Mouse (Mus musculus) induced T-regulatory cell, adult 2 months (primary cell): Measurements from ENCODE around the gene Krt31.
A peak's percentile ranks its signal among the peaks of the same experiment; 100 is the strongest.

Experiments used
- DNase-seq: peaks from one replicate; pipeline ENCODE4 v3.0.0-alpha.2; 2012; ENCODE audit warnings: low read depth

Krt31 gene

DNA sequence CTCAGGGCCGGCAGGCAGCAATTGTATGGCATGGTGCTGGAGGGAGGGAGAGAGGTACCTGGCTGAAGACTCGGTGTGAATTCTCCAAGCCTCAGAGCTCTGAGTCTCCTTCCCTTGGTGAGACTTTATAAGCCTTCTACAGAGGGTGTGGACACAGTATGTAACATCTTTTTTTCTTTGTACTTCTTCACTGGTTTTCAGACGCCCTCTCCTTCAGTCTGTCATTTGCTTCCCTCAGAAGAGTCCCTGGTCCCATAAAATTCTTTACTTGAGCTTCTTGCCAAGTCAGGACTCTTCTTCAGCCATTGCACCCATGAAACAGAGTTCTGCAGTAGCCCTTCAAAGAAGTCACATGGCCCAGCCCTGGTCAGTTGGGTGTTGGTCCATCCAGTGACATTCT is at the start of gene Krt31:
Gene Krt31, minus strand, starts transcription at position 101 of the 400 bp plus-strand sequence.
- no peak for DNase-seq

DNA sequence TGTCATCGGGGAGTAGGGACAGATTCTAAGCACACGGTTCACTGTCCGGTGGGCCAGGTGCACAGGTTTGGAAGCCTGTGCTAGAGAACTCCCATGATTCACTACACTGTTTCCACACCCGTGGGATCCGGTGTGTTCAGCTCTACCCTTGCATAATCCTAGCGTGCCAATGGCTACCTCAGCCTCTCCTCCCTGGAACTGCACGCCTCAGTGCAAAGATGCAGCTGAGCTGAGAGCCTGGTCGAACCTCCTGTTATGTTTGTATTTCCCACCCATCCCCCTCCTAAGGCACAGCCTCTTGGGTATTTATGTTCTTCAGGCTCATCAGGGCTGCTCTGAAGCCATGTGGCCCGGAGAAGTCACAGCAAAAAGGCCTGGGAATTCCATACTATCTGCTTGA is 47.5 kb upstream of the Krt31 start:
- no peak for DNase-seq

DNA sequence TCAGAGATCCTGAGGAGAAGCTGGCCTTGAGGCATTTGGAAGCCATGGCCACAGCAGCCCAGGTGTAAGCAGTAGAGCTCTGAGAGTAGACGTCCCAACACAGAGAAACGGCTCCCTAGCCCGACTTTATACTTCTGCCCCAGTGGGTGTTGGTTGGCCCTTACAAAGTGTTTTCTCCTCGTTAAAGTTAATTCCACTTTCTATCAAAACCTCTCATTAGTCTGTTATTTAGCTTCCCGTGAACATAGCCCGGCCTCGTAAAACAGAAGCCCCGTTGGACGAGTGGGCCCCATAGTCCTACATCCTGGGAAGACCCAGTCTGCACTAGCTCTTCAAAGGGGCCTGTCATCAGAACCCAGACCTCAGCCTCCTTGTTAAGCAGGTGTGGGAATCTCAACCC is 45.8 kb upstream of the Krt31 start, which contains the start of gene Krt35:
Gene Krt35, minus strand, starts transcription at position 101 of the 400 bp plus-strand sequence.
- DNase-seq: no peak

DNA sequence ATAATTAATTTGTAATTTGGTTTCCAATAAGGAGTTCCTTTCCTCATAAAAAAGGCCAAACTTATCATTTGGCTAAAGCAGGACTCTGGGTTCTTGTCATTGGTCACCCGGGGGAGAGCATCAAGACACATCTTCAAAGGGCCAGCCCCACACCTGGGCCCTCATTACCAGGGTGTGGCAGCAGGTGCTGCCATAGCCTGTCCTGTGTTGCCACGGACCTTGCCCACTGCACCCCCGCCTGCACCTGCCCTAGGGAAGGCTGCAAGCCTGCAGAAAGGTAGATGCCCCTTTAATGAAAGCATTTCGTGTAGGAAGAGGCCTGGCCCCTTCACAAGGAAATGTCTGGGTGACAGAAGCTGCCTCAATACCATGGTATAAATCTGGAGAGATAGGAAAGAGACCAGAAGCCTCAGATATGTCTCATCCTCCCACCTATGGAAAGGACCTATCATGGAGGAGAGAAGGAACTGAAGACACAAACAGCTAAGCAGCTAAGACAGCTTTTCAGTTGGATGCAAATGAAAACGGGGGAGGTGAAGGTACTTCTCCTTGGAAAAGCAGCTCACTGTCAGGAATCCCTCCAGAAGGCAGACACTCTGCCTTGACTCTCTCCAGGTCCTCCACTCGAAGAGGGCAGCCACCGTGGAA is 38.2 kb upstream of the Krt31 start:
- no peak for DNase-seq

DNA sequence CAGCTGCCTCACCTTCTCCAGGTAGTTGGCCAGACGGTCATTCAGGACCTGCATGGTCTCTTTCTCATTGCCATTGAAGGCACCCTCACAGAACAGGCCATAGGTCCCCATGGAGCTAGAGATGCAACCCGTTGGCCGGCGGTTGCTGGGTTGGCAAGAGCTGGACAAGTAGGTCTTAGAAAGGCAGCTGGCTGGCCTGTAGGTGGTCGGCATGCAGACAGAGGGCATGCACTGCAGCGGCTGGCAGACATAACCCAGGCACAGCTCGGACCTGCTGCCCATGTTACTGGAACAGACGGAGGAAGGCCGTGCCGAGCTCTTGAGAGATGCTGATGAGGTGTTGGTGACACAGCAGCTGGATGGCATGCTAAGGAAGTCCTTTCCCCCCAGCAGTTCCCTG is 37.5 kb upstream of the Krt31 start, which contains the start of gene Krt32:
Gene Krt32, minus strand, starts transcription at position 366 of the 400 bp plus-strand sequence.
- no peak for DNase-seq

DNA sequence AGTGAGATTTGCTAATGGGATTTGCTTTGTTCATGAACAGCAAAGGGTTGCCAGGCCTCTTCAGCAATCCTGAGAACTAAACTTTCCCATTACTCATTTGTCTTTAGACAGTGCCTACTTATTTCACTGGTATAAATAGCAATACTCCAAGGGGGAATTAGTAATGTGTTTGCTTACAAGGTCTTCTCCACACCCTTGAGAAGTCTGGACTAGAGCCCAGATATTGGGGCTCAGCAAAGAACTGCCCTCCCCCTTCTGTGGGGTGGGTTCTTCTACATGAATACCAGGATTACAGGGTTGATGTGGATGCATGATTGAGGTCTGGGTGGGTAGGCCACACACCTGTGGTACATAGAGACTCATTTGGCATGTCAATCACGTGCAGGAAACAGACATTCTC is 23.5 kb upstream of the Krt31 start:
- no peak for DNase-seq

DNA sequence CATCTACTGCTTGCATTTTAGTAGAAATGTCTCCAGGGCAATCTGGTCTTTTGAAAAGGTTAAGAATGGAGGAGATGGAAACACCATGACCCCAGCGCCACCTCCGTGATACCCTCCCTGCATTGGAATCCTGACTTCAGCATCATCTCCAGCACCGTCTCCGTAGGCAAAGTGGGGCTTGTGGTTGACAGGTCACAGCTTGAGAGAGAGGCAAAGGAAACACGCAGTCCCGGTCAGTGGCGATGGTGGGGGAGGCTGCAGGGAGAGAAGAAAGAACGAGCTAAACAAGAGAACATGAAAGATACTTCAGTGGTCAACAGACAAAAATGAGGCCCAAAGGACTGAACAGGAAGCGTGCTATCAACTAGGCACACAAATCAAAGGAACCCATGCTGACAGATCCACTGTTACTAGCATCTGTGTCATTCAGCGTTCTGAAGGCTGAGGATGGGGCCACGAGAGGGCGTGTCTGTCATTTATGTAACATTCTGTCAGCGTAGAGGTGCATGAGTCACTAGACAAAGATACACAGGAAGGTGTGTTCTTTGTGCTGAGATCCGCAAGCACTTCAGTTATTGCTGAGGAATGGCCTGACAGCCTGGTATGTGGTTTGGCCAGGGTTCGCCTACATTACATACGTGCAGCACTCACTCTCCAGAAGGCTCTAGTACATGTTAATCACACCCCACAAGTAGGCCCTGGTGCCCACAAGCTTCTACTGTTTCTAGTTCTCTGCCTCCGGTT is 17.1 kb upstream of the Krt31 start:
- DNase-seq: no peak

DNA sequence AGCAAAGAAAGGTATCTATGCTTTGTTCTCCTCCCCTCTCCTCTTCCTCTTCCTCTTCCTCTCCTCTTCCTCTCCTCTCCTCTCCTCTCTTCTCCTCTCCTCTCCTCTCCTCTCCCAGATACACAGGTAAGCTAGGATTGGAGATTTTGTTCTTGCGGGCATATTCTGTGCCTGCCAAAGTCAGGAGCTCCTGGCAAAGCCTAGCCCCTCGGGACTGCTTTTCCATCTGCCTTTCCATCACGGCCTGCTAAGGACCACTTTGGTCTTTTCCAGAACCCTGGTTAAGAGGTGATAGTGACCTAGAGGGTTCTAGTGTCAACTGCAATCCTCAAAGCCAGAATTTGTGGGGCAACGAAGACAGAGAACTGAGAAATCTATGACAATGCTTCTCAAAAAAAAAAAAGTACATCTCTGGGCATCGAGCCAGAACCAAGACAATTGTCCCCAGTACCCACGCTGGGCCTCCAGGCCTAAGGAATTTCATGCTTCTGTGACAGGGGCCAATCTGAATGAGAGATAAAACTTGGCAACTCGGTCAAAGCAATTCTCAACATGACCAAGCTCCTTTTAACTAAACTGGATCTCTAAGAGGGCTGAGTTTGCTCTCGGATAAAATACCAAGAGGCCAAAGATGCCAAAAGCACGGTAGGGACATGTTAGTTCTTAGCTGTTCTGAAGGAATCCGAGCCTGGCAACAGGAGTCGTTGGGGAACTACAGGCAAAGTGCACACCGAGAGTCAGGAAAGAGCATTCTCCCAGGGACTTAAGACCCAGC is 16.1 kb upstream of the Krt31 start:
- DNase-seq: no peak

DNA sequence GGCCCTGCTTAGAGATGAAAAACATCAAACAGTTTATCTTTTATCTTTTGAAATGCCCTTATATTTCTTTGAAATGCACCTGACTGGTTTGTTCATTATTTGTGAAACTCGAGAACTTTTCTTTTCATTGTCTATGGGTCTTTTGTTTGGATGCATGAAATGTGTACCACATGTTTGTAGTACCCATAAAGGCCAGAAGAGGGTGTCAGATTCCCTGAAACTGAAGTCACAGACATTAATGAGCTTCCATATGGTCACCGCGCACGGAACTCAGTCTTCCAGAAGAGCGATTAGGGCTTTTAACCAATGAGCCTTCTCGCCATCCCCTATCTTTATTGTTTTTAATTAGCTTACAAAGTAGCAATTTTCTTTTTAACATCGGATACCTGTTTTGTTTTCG is 8.5 kb upstream of the Krt31 start:
- DNase-seq: no peak

DNA sequence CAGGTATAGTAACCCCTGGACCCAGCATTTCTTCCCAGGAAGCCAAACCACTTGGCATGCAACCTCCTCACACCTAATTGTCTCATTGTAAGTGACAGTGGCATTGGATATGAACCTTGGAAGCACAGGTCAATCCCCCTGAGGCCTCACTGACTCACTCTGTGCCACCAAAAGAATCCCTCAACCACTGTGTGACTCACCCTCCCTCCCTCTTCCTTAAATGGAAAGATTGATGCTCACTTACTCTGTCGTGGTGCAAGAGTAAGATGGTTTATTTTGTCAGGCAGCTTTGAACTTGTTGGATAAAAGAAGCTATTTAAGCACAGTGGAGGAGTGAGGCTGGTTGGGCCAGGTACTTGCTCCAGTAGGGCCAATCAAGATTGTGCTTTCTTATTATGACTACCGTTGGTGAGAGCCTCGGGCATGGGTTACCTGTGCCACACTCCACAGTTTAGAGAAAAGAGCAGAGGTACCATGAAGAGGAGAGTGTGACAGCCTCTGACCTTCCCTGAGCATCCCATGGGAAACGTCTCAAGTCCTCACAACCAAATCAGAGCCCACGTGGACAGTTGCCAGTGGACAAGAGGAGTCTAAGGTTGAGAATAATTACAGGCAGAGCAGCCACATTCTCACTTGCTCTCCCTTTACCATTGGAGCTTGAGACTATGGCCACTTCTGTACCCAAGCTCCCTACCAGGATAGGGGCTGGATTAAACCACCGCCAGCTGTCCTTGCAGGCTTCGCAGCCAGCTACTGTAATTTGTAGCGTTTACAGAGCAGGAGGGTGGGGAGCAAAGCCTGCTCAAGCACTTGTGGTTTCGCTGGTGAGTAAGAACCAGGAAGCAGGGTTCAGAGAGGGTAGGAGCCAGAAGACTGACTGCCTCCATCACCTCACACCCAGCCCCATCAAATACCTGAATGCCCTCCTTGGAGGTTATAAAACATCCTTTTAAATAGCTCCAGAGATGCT is 5.6 kb upstream of the Krt31 start:
- no peak for DNase-seq

DNA sequence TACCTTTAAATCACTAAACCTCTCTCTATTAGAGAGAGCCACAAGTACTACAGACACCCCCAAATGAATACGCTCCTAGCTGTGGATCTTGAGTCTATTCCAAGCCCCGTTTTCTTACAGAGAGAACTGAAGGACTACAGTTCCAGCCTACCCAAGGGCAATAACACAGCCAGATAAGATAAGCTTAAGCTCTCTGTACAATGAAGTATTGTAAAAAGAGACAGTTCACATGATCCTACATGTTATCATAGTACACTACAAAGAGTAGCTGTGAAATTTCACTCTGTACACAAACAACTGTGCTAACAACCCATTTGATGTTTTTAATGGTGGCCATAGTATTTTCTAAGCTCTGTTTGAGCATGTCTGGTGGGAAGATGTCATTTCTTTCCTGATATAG is 3.2 kb downstream of the Krt31 start:
- no peak for DNase-seq

DNA sequence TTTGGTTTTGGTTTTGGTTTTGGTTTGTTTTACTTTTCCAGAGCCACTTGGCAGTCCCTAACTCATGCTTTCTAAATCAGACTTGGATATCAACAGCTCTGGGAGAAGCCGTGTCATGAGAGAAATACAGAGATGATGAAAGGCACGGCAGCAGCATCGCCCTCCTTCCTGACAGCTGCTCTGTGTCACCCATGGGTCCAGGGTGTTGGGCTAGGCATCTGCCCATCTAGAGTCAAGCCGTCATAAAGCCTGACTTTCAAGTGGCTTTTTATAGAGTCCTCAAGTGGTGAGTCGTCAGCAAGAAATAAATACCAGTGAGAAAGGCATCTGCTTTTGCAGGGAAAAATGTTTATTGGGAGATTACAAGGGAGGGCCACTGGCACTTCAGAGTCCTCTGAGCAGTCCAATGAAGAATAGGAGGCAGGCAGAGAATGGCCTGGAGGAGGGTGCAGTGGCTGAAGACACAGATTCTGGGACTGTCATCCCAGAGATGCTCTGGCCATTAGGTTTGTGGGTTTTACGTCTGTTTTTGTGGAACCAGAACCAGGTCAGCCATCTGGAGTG is 4.0 kb downstream of the Krt31 start:
- DNase-seq: no peak

DNA sequence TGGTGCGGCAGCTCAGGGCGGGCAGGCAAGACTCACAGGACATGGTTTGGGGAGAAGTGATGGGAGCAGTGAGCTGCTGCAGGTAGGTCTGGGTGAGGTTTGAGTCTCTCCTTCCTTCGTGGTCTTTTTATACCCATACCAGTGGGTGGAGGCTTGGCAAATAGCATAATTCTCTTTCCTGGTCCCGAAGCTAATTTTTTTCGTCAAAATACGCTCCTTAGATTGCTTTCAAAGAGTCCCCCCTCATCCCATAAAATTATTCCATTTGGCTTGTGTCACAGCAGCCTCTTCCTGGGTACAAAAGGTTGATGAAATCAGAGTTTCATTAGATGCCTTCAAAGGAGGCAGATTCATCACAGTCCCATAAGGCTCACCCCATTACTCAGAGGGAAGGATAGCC is 8.9 kb downstream of the Krt31 start, which contains the start of gene Krt34:
Gene Krt34, minus strand, starts transcription at position 101 of the 400 bp plus-strand sequence.
- DNase-seq: no peak

DNA sequence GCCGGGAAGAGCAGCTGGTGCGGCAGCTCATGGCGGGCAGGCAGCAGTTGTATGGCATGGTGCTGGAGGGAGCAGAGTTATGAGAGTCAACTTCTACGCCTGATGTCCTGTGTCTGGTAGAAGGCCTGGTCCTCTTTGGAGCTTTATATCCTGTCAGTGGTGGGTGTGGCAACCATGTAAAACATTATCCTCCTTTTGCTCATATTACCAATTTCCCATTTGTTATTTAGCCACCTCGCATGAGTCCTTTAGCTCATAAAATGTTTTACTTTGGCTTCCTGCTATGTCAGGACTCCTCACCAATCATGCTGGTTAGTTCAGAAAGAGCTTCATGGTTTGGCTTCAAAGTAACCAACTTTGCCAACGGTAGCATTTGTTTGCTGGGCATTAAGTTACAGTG is 20.6 kb downstream of the Krt31 start, which contains the start of gene Krt33b:
Gene Krt33b, minus strand, starts transcription at position 101 of the 400 bp plus-strand sequence.
- DNase-seq: no peak

DNA sequence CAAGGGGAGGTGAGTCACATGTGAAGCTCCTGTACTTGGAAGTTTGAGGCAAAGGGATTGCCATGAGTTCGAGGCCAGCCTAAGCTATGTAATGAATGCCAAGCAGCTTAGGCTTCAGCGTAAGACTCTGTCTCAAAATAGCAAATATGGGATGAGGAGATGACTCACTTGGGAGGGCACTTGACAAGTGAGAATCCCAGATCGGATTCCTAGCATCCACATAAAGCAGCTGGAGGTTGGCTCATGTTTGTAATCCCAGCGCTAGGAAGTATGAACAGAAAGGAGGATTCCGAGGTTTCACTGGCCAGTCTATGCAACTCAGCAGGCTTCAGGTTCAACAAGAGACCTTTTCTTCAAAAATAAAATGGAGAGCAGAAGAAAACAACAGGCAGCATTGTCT is 28.9 kb downstream of the Krt31 start:
- DNase-seq: no peak

DNA sequence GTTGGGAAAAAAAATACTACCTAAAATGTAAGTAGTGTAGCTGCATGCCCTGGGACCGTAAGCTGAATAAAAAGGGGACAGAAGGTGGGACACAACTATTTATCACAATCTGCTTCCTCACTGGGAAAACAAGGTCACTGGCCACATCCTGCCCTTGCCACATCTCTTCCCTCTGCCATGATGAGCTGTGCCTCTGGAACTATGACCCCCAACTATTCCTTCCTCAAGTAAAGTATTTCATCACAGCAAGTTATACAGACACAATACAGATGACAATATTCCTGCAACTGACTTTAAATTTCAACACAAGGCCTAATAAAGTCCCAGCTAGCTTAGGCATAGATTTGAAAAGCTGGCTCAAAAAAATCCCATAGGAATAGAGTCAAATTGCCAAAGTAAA is 30.9 kb downstream of the Krt31 start:
- no peak for DNase-seq

DNA sequence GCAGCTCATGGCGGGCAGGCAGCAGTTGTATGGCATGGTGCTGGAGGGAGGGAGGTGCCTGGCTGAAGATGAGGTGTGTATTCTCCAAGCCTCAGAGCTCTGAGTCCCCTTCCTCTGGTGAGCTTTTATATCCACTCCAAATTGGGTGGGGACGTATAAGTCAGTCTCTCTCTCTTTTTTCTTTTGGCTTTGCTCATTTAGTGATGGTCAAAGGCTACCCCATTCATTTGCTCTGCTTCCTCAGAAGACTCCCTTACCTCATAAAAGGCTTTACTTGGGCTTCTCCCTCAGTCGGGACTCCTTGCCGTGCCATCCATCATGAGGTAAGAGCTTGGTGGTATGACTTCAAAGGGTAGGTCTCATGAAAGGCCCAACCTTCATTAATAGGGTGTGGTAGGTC is 34.2 kb downstream of the Krt31 start, which contains the start of gene Krt33a:
Gene Krt33a, minus strand, starts transcription at position 101 of the 400 bp plus-strand sequence.
- DNase-seq: no peak

DNA sequence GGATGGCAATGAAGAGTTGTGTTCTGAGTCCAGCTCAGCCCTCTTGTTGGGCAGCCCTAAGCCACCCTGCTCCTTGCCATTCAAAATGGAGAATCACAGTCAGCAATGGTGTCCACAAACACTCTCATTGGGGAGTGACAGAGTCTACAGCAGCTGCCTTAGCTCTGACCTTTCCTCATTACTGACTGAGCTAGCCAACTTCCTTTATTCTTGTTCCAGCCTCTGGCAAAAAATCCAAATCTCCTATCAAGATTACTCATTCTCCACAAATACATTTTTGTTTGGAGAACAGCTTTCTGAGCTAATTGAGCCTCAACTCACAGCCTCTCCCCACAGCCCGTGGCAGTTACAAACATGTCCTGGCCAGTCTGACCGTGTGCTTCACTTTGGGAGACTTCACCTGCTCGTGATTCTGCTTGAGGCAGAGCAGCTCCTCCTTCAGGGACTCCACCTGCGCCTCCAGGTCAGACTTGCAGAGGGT is 36.6 kb downstream of the Krt31 start:
- no peak for DNase-seq

DNA sequence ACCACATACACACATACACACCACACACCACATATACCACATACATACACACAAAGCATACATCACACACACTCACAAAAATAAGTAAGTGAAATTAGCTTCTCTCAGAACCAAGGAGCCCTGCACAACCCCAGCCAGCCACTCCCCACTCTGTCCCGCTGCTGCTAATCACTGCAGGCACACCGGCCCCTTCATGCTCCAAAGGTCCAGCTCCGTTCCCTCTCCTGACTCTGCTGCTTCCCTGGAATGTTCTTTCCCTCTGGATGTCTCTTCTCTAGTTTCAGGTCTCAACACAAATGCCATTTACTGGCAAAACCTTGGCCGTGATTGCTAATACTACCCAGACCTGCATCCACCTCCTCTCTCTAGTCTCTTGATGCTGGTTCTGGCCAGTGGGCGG is 39.7 kb downstream of the Krt31 start:
- DNase-seq: no peak

DNA sequence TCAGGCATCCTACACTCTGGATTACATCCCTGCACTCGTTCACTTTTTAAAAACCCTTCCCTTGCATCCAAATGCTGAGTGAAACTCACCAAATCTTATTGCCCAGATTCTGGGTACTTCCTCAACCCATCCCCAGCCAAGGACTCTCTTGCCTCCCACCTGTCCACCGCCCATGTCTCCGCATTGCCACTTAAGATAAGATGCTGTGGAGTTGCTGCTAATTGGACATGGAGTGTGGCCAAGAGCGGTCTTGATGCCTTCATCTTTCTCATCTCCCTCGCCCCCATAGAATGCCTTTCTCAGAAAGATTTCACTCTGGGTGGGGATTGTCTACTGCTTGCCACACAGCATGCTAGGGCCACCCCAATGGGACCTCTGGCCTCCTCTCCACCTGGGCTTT is 42.0 kb downstream of the Krt31 start:
- DNase-seq: no peak

DNA sequence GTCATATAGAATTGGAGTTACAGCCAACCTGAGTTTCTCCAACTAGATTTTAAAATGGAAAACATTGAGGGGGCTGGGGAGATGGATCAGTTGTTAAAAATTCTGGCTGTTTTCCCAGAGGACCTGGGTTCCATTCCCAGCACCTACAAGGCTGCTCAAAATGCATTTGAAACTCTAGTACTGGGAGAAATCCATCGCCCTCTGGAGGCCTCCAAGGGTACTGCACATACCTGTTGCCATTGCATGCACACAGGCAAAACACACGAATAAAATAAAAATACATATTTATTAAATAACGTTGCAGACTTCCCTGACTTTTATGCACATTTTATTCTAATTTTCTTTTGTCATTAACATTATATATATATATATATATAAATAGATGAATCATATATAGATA is 43.7 kb downstream of the Krt31 start:
- peak; percentile 31 for DNase-seq
